Mouse (Mus musculus): Measurements from ENCODE around the gene Map2k7. TPM values are rescaled to one million over a fixed set of nuclear protein-coding genes. Genes with fewer than 3 reads are reported as not detected.

The Map2k7 gene
- polyA plus RNA-seq (2015; fragmentation: Illumina TruSeq; extraction: RNeasy Lipid Tissue Mini Kit (QIAGEN cat#74804); ENCODE audit: insufficient read depth, low read depth, low replicate concordance) = 22.8 TPM

DNA sequence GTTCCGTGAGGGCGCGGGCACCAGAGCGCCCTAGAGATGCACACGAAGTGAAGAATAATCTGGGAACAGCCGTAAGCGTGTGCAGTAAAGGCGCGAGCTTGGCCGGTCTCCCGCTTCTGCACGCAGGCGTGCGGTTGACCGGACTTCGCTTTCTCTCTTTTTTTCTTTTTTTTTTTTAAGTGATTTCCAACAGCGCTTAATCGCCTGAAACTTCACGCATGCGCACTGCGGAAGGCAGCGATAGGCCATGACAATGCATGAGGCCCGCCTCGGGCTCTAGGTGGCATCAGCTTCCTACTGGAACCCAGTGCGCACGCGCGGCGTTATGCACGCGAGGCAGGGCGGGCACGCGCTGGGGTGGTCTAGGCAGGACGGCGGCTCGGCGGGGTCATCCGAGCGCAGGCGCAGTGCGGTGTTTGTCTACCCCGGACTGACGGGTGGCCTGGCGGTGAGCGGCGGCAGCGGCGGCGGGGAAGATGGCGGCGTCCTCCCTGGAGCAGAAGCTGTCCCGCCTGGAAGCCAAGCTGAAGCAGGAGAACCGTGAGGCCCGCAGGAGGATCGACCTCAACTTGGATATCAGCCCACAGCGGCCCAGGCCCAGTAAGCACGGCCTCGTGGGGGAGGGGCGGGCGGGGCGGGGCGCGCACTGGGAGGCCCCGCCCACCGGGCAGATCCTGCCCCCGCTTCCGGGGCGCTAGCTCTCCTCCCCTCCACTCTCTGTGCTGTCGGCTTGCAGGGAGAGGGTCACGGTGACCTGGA lies at the start of gene Map2k7, which contains the start of gene Gm49320:
Map2k7 (plus strand) TSS at position 307 of the 759 bp plus-strand sequence.
Gm49320 (plus strand) TSS at position 432 of the 759 bp plus-strand sequence.

DNA sequence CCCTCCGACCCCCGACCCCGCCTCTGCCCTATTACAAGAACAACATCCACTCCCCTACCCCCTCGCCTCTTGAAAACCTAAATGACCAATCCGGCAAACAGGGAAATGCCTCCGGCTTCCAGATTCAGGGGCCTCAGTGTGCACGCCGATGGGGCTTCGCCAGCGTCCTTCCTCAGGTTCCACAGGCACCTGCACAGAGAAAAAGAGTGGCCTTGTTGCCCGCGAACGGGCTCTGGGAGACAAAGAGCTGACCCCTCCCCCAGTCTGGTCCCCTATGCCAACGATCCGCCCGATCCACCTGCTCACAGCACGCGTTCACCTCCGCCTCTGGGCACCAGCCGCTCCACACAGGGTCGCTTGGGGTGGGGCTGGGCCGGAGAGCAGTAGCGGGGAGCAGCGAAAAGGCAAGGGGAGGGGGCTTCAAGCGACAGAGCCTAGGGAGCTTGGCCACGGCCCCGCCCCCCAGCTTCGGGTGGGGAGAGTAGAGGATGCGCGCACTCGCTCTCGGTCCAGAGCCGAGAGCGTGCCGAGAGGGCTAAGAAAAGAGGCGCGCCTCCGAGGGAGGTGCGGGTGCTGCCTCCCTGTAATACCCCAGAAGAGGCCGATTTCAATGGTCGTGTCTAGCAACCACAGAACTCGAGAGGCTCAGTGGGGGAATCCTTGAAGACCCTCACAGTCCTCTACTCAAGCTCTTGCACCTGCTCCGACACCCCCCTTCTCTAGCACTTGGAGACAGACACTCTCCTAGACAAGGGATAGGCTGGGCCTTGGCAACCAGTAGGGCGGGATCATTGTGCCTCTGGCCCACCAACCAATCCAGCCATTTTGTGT lies 21.5 kb upstream of the Map2k7 start, which contains the start of gene Prr36:
Prr36 (minus strand) TSS at position 669 of the 831 bp plus-strand sequence.

DNA sequence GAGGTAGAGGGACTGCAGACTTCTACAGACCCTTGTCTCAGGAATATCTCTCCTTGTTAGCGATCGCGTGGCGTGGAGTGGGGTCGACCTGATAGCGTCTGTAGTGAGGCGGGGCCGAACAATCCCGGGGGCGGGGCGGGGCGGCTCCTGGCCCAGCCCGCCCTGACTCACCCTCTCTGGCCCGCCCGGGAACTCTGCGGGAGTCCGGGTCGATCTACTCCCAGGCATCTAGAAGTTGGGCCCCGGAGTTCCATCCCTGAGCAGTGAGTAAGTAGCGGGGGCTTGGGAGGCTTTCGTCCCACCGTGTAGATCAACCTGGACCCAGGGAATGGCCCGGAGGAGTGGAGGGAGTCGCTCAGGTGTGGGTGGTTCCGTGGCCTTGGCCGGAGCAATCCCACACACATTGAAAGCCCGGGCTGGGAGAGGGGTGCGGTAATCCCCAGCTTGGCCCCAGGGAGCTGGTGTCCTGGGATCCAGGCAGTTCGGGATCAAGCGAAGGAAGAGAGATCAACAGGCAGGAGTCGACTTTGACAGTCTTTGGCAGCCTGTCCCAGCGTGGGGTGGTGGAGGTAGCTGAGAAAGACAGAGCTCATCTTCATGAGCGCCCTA lies 11.7 kb upstream of the Map2k7 start, which contains the start of gene Lrrc8e:
Lrrc8e (plus strand) TSS at position 89 of the 609 bp plus-strand sequence.

DNA sequence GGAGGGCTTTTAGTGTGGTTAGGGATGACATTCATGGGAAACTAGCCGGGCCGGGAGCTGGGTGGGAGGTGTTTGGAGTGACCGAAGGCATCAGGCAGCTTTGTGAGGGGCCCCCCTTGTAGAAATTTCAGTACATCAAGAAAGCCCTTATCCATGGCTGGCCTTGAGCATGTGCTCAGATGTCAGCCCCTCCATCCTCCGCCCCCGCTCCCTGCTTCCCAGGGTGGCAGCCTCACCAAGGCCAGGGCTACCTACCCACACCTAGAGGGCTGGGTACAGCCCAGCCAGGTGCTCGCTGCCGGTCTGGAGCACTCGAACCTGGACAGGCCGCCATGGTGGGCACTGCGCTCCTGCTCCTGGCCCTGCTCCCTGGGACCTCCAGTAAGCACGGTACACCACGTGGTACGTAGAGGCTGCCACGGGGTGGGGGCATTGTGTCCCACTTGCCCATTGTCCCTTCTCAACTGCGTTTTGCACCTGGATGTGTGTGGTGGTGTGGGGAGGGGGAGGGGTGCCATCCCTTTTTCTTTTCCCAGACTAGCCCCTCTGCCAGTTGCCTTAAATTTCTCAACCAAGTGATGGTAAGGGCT lies 9.5 kb downstream of the Map2k7 start, which contains the start of gene Tgfbr3l:
Tgfbr3l (plus strand) TSS at position 264 of the 590 bp plus-strand sequence.

DNA sequence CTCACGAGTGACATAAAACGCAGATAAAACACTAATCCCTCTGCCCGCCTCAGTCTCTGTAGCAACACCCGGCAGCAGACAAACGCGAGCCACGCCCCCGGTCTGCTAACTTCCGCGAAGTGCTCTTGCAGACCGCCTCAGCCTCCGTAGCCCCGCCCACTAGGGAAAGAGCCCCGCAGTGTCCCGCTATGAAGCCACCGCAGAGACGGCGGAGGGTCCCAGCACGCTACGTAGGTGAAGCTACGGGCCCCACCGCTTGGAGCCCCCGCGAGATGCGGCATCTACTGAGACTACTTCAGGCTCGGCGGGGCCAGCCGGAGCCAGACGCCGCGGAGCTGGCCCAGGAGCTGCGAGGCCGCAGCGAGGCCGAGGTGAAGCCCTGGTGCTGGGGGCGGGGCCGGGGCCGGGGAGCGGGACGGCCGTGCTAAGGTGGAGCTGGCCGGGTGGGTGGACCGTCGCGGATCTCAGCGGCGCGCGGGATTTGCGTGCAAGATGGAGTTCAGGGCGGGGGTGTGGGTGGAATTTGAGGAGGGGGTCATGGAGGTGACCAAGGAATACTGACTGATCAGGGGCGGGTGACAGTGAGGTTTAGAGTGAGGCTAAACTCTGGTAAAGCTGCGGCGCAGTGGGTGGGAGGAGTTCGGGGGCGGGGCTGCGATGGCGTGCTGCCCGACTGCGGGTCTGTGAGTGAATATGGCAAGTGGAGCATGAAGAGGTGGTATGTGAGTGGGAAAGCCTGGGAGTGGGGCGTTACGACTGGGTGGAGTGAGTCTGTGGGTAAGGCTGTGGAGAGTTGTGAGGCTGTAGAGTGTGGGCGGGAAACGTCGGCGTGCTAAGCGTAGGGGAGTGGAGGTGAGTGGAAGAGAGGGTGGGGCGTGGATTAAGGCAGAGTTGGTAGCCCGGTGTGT lies 14.6 kb downstream of the Map2k7 start, which contains the start of gene Snapc2:
Snapc2 (plus strand) TSS at position 147 of the 908 bp plus-strand sequence.

GRCm38 (mm10) chr8:4259125-4259804 lies 20.7 kb downstream of the Map2k7 start, which contains the start of gene Ctxn1:
Ctxn1 (minus strand) TSS chr8:4259274.

DNA sequence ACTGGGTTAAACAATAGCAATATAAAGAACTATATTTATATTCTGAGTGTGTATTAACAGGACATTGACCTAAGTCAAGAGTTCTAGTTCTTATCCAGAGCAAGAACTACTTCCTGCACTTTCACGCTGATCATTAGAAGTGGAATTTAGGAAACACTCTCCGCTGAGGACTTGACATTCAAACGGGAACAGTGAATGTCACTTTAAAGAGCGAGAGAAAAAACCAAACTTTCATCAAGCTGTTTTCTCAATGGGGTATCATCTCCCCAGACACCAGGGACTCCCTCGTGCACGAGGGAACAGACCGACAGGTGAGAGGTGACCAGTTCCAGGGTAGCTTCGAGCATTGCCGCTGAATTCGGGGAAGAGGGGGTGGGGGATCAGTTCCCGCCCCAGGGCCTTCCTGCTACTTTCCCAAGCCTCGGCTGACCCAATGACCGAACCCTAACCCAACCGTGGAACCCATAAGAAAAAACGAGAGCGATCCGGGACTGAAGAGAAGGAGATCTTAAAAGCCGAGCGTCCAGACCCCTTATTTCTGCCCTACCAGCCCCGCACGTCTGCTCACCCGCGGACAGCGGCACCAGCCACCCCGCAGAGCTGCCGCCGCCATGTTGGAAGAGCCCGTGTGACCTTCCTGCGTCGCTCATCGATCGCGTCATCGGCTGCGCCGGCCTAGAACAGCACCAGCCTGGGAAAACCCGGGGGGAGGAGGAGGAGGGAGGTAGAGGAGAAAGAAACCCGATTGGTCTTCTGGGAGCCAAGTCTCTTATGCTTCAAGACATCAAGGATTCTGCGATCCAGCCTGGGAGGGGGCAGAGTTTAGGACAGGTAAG lies 37.0 kb downstream of the Map2k7 start, which contains the start of gene Timm44:
Timm44 (minus strand) TSS at position 639 of the 836 bp plus-strand sequence.

Other genes starting within 250 kb of the Map2k7 start
- gene Cd209f, start 132.9 kb upstream of the Map2k7 start, polyA plus RNA-seq (2015; fragmentation: Illumina TruSeq; extraction: RNeasy Lipid Tissue Mini Kit (QIAGEN cat#74804); ENCODE audit: insufficient read depth, low read depth, low replicate concordance) = 7.1 TPM
- 3.0 TPM for gene Cd209g, start 104.6 kb upstream of the Map2k7 start, polyA plus RNA-seq (2015; fragmentation: Illumina TruSeq; extraction: RNeasy Lipid Tissue Mini Kit (QIAGEN cat#74804); ENCODE audit: insufficient read depth, low read depth, low replicate concordance)
- 5.1 TPM for gene Evi5l, start 72.2 kb upstream of the Map2k7 start, polyA plus RNA-seq (2015; fragmentation: Illumina TruSeq; extraction: RNeasy Lipid Tissue Mini Kit (QIAGEN cat#74804); ENCODE audit: insufficient read depth, low read depth, low replicate concordance)
- gene Prr36, start 21.3 kb upstream of the Map2k7 start, polyA plus RNA-seq (2015; fragmentation: Illumina TruSeq; extraction: RNeasy Lipid Tissue Mini Kit (QIAGEN cat#74804); ENCODE audit: insufficient read depth, low read depth, low replicate concordance) = 0.17 TPM
- gene Lrrc8e, start 11.9 kb upstream of the Map2k7 start, polyA plus RNA-seq (2015; fragmentation: Illumina TruSeq; extraction: RNeasy Lipid Tissue Mini Kit (QIAGEN cat#74804); ENCODE audit: insufficient read depth, low read depth, low replicate concordance) = 0.74 TPM
- gene Gm49320, start 125 bp downstream of the Map2k7 start, polyA plus RNA-seq (2015; fragmentation: Illumina TruSeq; extraction: RNeasy Lipid Tissue Mini Kit (QIAGEN cat#74804); ENCODE audit: insufficient read depth, low read depth, low replicate concordance) = not detected
- 6.2 TPM for gene Tgfbr3l, start 9.5 kb downstream of the Map2k7 start, polyA plus RNA-seq (2015; fragmentation: Illumina TruSeq; extraction: RNeasy Lipid Tissue Mini Kit (QIAGEN cat#74804); ENCODE audit: insufficient read depth, low read depth, low replicate concordance)
- gene Snapc2, start 14.3 kb downstream of the Map2k7 start, polyA plus RNA-seq (2015; fragmentation: Illumina TruSeq; extraction: RNeasy Lipid Tissue Mini Kit (QIAGEN cat#74804); ENCODE audit: insufficient read depth, low read depth, low replicate concordance) = 7.1 TPM
- 3.6 TPM for gene Ctxn1, start 20.5 kb downstream of the Map2k7 start, polyA plus RNA-seq (2015; fragmentation: Illumina TruSeq; extraction: RNeasy Lipid Tissue Mini Kit (QIAGEN cat#74804); ENCODE audit: insufficient read depth, low read depth, low replicate concordance)
- gene Timm44, start 37.2 kb downstream of the Map2k7 start, polyA plus RNA-seq (2015; fragmentation: Illumina TruSeq; extraction: RNeasy Lipid Tissue Mini Kit (QIAGEN cat#74804); ENCODE audit: insufficient read depth, low read depth, low replicate concordance) = 25.4 TPM
- 7.7 TPM for gene Ccl25, start 86.5 kb downstream of the Map2k7 start, polyA plus RNA-seq (2015; fragmentation: Illumina TruSeq; extraction: RNeasy Lipid Tissue Mini Kit (QIAGEN cat#74804); ENCODE audit: insufficient read depth, low read depth, low replicate concordance)
- 8.1 TPM for gene Elavl1, start 86.7 kb downstream of the Map2k7 start, polyA plus RNA-seq (2015; fragmentation: Illumina TruSeq; extraction: RNeasy Lipid Tissue Mini Kit (QIAGEN cat#74804); ENCODE audit: insufficient read depth, low read depth, low replicate concordance)